Mouse (Mus musculus) heart, adult 2 months (tissue): ENCODE measurements around the gene Itgb3bp.

Experiments
- CTCF ChIP-seq: fragments of 200-600 bp; IDR thresholded peaks from 2 replicates; pipeline ENCODE4 v1.8.1; 2022; ENCODE audit warnings: antibody characterized with exemption, mild to moderate bottlenecking, moderate library complexity
- POLR2A ChIP-seq: fragments of 200-500 bp; IDR thresholded peaks from 2 replicates; pipeline ENCODE4 v1.6.1; 2011; ENCODE audit warnings: mild to moderate bottlenecking, low read depth, low read length, control low read depth; ENCODE audit not compliant: insufficient read depth

DNA sequence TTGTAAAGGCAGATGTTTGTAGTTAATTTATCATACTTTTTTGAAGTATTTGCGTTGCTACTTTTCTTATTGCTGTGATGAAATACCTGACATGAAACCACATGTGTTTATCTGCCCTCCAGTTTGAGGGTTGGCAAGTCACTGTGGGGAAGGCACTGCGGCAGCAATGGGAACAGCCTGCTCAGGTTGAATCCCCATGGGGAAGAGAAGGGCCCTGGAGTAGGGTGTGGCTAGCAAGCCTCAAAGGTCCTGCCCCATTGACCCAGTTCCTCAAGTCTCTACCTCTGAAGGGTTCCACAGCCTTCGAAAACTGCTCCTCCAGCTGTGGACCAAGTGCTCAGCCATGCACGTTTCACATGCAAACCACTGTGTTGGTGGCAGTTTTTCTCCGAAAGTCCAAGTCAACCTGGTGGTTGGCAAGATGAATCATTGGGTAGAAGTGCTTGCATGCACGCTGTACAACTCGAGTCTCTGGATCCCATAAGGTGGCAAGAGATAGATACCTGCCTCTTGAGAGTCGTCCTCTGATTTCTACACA, 203.6 kb downstream of the Itgb3bp start:
- TF ChIP-seq POLR2A = no peak
- no peak for TF ChIP-seq CTCF
